Mouse (Mus musculus) ES-Bruce4 (cell line): ENCODE results near the gene Mrpl51.

Experiments used
- CTCF ChIP-seq: IDR thresholded peaks from one replicate; pipeline ENCODE4 v1.8.1; 2011; ENCODE audit warnings: low read depth, low read length
- EP300 ChIP-seq: IDR thresholded peaks from 2 replicates; pipeline ENCODE4 v1.6.1; 2011; ENCODE audit warnings: low read depth, low read length; ENCODE audit not compliant: insufficient read depth
- POLR2A ChIP-seq: IDR thresholded peaks from one replicate; pipeline ENCODE4 v1.8.1; 2011; ENCODE audit warnings: low read length; ENCODE audit not compliant: insufficient read depth

GRCm38 (mm10) chr6:125213715-125214114 lies 22.1 kb downstream of the Mrpl51 start:
- TF ChIP-seq EP300, result no peak
- TF ChIP-seq POLR2A, result no peak
- TF ChIP-seq CTCF, result no peak
